Mouse (Mus musculus): ENCODE results near the gene Kctd7.

Kctd7 gene

GRCm38 (mm10) chr5:130193760-130194159 is 49.1 kb downstream of the Kctd7 start:
- no peak for DNase-seq

GRCm38 (mm10) chr5:130196307-130196706 is 51.6 kb downstream of the Kctd7 start:
- no peak for DNase-seq

DNA sequence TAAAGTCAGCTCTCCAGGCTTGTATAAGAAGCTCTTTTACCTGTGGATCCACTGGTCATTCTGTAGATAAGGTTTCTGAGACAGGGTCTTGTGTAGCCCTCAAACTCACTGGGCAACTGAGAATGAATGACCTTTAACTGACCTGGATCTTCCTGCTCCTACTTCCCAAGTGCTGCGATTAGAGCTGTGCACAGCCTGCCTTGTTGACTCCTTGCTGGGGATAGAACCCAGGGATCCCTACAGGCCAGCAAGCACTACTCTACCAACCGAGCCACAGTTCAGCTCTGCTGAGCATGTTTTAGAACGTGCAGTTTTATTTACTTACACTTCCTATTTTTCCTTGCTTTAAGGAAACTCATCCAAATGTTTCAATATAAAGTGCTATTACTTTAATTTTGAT is 52.8 kb downstream of the Kctd7 start:
- no peak for DNase-seq

- no peak for DNase-seq
Observed at GRCm38 (mm10) chr5:130197981-130198380, 53.3 kb downstream of the Kctd7 start.

DNA sequence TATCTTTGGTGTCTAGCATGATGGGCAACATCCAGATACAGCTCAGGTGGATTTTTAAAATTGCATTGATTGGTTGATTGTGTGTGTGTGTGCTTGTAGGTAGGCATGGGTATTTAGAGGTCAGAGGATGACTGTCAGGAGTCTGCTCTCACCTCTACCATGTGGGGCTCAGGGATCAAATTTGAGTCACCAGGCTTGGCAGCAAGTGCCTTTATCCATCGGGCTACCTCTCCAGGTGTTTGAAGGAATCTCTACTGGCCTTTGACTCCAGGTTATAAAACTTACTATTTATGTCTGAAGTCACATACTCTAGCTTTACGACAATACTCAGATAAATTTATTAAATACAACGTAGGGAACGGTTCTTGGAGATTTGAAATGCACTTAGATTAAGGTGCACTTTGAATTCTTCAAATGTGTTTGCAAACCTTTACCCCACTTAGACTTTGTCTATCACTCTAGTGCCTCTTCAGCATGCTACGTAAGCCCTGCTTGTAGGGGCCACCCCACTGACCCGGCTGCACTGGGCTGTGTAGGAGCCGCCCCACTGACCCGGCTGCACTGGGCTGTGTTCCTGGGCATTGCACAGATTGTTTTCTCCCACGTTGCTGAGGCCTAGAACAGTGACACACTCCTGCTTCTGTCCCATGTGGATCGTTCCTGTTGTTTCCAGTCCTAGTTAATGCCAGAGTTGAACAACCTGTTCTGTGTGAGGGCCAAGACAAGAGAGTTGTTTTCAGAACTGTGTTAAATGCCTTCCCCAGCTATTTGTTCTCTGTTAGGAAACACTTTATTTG is 55.8 kb downstream of the Kctd7 start:
- DNase-seq: peak; percentile 77

- no peak for DNase-seq
Observed at GRCm38 (mm10) chr5:130203948-130204347, 59.3 kb downstream of the Kctd7 start.

- DNase-seq: no peak
Observed at GRCm38 (mm10) chr5:130204560-130204959, 59.9 kb downstream of the Kctd7 start.
